Mouse (Mus musculus) midbrain, embryonic 13.5 days (tissue): Measurements from ENCODE around the gene Zswim8. TPM values are rescaled to one million over a fixed set of nuclear protein-coding genes. Genes with fewer than 3 reads are reported as not detected.
"Not testable (repeated sequence)": the region's sequence is repeated elsewhere in the genome, so short reads cannot be mapped to it uniquely, and the experiment has no call there.

Experiments used
- ATAC-seq: fragments of 200-750 bp; cut with Nextera tagmentation; 2 replicates; pipeline ENCODE4 v1.8.0; 2017; ENCODE audit warnings: mild to moderate bottlenecking, moderate TSS enrichment, moderate library complexity
- H3K27ac ChIP-seq: fragments of 300-500 bp; sonication (generic); 2 replicates; pipeline ENCODE4 v1.5.1; 2015; ENCODE audit warnings: inconsistent platforms, mild to moderate bottlenecking, moderate library complexity
- H3K27me3 ChIP-seq: fragments of 300-500 bp; sonication (generic); 2 replicates; pipeline ENCODE4 v1.6.1; 2015; ENCODE audit warnings: mild to moderate bottlenecking, inconsistent platforms
- H3K36me3 ChIP-seq: fragments of 300-500 bp; sonication (generic); 2 replicates; pipeline ENCODE4 v1.6.1; 2015; ENCODE audit warnings: mild to moderate bottlenecking, inconsistent platforms
- H3K4me1 ChIP-seq: fragments of 300-500 bp; sonication (generic); replicated peaks from 2 replicates; pipeline ENCODE4 v1.6.1; 2015; ENCODE audit warnings: inconsistent platforms
- H3K4me2 ChIP-seq: fragments of 300-500 bp; sonication (generic); replicated peaks from 2 replicates; pipeline ENCODE4 v1.6.1; 2015; ENCODE audit warnings: moderate library complexity, mild to moderate bottlenecking, inconsistent platforms
- H3K4me3 ChIP-seq: fragments of 300-500 bp; sonication (generic); replicated peaks from 2 replicates; pipeline ENCODE4 v1.5.1; 2015; ENCODE audit warnings: mild to moderate bottlenecking, inconsistent platforms
- H3K9ac ChIP-seq: fragments of 300-500 bp; sonication (generic); replicated peaks from 2 replicates; pipeline ENCODE4 v1.6.1; 2015; ENCODE audit warnings: mild to moderate bottlenecking, inconsistent platforms
- H3K9me3 ChIP-seq: fragments of 300-500 bp; sonication (generic); 2 replicates; pipeline ENCODE4 v1.6.1; 2016; ENCODE audit warnings: mild to moderate bottlenecking, inconsistent platforms
- WGBS: fragments of 180-500 bp; shearing (Covaris S2); methylation state at CpG from one replicate; pipeline ENCODE4 v1.1.7; 2015; 5-methylcytosine and 5-hydroxymethylcytosine counted together
- polyA plus RNA-seq: library from polyadenylated mRNA; unstranded; fragments of >200 nt; fragmentation: Nextera tagmentation; extraction: Ambion mirVana; gene quantifications from 2 replicates; pipeline ENCODE4 v1.2.1, GENCODE M21; 2015

Gene Zswim8
- polyA plus RNA-seq, 1 experiment from 2014 or later, result 57.7 TPM

DNA sequence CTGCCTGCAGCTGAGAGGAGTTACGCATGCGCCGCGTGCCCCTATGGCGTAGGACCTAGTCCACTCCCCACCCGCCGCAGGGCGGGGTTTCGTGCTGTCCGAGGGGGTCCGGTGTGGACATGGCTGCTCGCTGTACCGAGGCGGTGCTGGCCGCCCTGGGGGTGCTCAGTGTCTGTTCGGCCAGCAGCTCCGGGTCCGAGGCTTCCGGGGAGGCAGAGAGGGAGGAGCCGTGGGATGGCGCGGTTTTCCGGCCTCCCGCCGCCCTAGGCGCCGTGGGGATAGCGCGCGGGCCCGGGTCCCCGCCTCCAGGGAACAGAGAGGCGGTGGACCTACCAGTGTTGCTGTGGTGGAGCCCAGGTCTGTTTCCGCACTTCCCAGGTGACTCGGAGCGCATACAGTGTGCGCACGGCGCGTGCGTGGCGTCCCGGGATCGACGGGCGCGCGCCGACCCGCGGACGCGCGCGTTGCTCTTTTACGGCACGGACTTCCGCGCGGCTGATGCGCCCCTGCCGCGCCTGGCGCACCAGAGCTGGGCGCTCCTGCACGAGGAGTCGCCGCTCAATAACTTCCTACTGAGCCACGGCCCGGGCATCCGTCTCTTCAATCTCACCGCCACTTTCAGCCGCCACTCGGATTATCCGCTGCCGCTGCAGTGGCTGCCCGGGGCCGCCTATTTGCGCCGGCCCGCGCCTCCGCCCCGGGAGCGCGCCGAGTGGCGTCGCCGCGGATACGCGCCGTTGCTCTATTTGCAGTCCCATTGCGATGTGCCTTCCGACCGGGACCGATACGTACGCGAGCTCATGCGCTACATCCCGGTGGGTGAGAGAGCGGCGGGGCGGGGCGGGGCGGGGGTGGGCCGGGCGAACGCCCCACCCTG lies 12.2 kb upstream of the Zswim8 start, which contains the start of gene Fut11:
Fut11 (plus strand) TSS at position 85 of the 877 bp plus-strand sequence.
- H3K9ac ChIP-seq, result peak within 1 kb of the TSS; percentile 89
- peak within 1 kb of the TSS; percentile 88 for H3K4me2 ChIP-seq
- H3K27me3 ChIP-seq, result no peaks in the 10 kb centered on the region
- WGBS, result under 1% methylated on average over 106 of the region's 111 CpGs
- peak; percentile 95 for ATAC-seq
- peak within 1 kb of the TSS; percentile 83 for H3K4me3 ChIP-seq
- H3K27ac ChIP-seq, result peak within 1 kb of the TSS; percentile 98
- H3K4me1 ChIP-seq, result peaks cover 52% of the 10 kb centered on the region
- no peaks in the 10 kb centered on the region for H3K9me3 ChIP-seq
- peaks cover 51% of the 10 kb centered on the region for H3K36me3 ChIP-seq

DNA sequence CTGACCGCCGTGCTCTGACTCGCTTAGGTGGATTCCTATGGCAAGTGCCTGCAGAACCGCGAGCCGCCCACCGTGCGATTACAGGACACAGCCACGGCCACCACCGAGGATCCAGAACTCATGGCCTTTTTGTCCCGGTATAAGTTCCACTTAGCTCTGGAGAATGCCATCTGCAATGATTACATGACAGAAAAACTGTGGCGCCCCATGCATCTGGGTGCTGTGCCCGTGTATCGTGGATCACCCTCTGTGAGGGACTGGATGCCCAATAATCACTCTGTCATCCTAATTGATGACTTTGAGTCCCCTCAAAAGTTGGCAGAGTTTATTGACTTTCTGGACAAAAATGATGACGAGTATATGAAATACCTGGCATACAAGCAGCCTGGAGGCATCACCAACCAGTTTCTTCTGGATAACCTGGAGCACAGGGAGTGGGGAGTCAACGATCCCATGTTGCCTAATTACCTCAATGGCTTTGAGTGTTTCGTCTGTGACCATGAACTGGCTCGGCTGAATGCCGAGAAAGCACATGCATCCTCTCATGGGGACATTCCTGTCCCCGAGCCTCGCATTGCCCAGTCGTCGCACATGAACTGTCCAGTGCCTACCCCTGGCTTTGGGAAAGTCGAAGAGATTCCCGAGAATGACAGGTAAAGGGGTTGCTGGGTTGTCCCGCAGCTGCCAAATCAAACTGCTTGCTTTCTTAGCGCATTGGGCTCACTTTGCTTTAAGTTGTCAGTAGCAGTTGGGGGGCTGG lies 11.4 kb upstream of the Zswim8 start:
- Histone ChIP-seq H3K9me3 (no peaks in the 10 kb centered on the region), H3K27me3 (no peaks in the 10 kb centered on the region), H3K4me3 (peak overlapping the region; percentile 83), H3K9ac (peak overlapping the region; percentile 89), H3K27ac (peak overlapping the region; percentile 98), H3K4me1 (peaks cover 60% of the 10 kb centered on the region), H3K36me3 (peaks cover 45% of the 10 kb centered on the region), H3K4me2 (peak overlapping the region; percentile 88)
- no peak for ATAC-seq
- WGBS, result 13% methylated on average over 25 of the region's 27 CpGs

DNA sequence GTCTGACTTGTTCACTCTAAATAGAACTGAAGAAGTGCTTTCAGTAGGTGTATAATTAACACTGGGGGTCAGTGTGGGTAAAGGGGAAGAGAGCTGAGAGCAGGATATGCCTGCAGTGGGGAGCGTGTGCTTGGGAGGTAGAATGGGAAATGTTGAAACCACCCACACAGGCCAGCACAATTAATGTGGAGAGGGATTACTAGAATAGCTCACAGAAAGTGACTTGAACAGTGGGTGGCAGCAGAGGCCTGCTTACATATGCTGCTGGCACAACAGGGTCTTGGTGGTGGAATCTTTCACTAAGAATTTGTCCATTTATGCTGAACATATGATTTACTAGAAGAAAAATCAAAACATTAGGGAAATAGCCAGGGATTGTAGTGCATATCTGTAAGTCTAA lies 10.4 kb upstream of the Zswim8 start:
- Histone ChIP-seq H3K4me1 (peaks cover 70% of the 10 kb centered on the region), H3K4me2 (peak overlapping the region; percentile 88), H3K27me3 (no peaks in the 10 kb centered on the region), H3K9ac (peak overlapping the region; percentile 89), H3K27ac (no peak overlapping the region), H3K4me3 (peak overlapping the region; percentile 83), H3K36me3 (peaks cover 34% of the 10 kb centered on the region), H3K9me3 (no peaks in the 10 kb centered on the region)
- ATAC-seq, result no peak
- WGBS, result 15% methylated on average over 1 of the region's 1 CpGs

DNA sequence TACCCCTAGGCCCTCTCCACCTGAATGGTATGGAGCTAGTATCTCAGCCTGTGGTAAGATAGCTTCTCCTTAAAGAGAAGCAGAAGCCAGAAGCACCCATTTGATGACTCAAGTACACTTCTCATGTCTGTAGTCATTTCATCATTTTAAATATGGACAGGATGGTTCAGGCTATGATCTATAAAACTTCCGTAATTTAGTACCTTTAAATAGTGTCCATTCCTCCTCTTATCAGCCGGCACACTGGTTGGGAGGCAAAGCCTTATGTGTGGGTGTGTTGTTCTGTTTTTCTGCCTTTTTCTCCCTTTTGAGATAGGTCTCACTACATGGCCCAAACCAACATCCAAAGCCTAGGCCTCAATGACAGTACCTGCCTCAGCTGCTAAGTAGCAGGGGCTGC lies 8.8 kb upstream of the Zswim8 start:
- Histone ChIP-seq H3K4me2 (peak overlapping the region; percentile 88), H3K36me3 (peaks cover 19% of the 10 kb centered on the region), H3K4me3 (no peak overlapping the region; the same call in 1 of the 2 replicates), H3K9me3 (no peaks in the 10 kb centered on the region), H3K27me3 (no peaks in the 10 kb centered on the region), H3K4me1 (peaks cover 76% of the 10 kb centered on the region), H3K27ac (no peak overlapping the region), H3K9ac (peak overlapping the region; percentile 89)
- ATAC-seq, result no peak
- WGBS, result 94% methylated on average over 2 of the region's 2 CpGs

DNA sequence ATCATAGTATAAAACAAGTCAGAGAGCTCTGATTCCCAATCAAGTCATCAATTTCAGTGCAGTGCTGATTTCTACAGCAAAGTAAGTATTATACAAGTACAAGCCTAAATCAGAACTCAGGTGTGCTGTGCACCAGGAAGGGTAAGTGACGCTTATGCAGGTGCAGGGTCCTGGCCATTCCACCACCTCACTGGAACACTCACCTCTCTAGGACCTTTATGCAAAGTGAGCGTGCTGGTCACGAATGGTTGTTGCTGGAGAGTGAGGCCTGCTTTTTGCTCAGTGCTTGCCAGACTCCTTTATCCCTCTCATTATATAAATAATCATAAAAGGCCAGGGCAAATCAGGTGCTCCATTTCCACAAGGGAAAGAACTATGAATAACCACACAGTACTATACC lies 7.0 kb upstream of the Zswim8 start:
- peaks cover 73% of the 10 kb centered on the region for H3K4me1 ChIP-seq
- H3K4me2 ChIP-seq, result no peak overlapping the region
- no peaks in the 10 kb centered on the region for H3K27me3 ChIP-seq
- H3K27ac ChIP-seq, result no peak overlapping the region
- H3K9me3 ChIP-seq, result no peaks in the 10 kb centered on the region
- H3K4me3 ChIP-seq, result no peak overlapping the region
- H3K36me3 ChIP-seq, result peaks cover 20% of the 10 kb centered on the region
- H3K9ac ChIP-seq, result no peak overlapping the region
- ATAC-seq, result no peak
- WGBS, result 82% methylated on average over 3 of the region's 3 CpGs

DNA sequence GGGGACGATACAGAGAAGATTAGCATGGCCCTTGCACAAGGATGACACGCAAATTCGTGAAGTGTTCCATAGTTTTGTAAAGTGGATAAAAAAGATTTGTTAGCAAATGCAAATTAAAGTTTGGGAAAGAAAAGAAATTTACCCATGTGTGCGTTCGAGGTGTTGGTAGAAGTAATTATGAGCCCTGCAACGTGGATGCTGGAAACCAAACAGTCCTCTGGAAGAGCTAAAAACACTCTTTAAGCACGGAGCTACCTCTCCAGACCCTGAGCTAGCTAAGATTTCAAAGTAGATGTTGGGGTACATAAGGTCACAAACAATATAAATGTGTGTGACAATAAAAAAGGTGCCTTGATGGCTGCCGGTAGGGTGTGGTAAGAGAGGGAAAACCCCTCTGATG lies 5.8 kb upstream of the Zswim8 start:
- Histone ChIP-seq H3K27ac (no peak overlapping the region), H3K4me1 (peaks cover 65% of the 10 kb centered on the region), H3K9ac (peak overlapping the region; percentile 85; the same call in 1 of the 2 replicates), H3K9me3 (no peaks in the 10 kb centered on the region), H3K36me3 (peaks cover 21% of the 10 kb centered on the region), H3K4me2 (peak overlapping the region; percentile 57), H3K4me3 (peak overlapping the region; percentile 67), H3K27me3 (no peaks in the 10 kb centered on the region)
- WGBS, result 85% methylated on average over 8 of the region's 8 CpGs
- no peak for ATAC-seq

DNA sequence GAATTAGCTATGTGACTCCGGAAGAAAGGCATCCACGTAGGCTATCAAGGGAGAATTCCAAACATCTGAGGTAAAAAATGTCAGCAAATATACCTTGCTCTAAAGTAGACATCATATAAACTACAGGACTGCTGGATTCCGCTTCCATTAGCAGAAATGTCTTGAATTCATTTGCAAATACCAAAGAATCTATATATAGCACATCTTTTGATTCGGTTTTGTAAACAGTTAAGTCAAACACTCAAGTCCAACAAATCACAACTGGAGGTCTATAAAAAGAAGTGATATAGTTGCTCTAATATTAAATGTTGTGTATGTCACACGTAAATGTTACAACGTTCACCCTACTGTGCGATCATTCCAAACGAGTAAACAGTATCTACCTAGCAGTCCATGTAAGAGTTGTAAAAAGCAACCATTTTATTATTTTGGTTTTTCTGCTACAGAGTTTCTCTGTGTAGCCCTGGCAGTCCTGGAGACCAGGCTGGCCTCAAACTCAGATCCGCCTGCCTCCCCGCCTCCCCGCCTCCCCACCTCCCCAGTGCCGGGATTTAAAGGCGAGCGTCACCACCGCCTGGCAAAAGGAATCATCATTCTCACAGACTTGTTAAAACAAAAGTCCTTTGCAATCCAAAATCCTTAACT lies 5.1 kb upstream of the Zswim8 start:
- Histone ChIP-seq H3K36me3 (peaks cover 21% of the 10 kb centered on the region), H3K9ac (peak overlapping the region; percentile 85), H3K27ac (peak overlapping the region; percentile 91), H3K27me3 (no peaks in the 10 kb centered on the region), H3K9me3 (no peaks in the 10 kb centered on the region), H3K4me2 (peak overlapping the region; percentile 57), H3K4me3 (peak overlapping the region; percentile 67), H3K4me1 (peaks cover 62% of the 10 kb centered on the region)
- peak; percentile 32 for ATAC-seq
- WGBS, result 14% methylated on average over 15 of the region's 15 CpGs

DNA sequence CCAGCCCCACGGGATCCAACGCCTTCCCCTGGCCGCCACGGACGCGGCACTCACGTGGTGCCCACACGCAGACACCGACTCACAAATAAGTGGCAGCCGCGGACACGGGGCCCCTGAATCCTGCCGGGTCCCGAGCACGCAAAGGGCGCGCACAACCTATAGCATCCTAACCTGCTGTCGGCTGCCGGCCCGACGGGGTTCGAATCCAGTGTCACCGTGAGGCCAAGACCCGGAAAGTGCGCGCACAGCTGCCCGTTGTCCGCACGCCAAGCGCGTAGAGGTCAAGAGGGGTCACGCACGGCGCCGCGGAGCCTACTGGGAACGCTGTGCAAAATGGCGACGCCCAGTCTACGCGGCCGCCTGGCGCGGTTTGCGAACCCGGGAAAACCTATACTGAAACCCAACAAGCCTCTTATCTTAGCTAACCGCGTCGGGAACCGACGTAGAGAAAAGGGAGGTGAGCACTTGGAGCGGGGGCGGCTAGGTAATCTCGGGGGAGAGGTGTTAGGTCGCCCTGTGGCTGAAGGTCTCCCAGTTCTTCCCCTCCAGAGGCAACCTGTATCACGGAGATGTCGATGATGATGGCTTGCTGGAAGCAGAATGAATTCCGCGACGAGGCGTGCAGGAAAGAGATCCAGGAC lies 4.5 kb upstream of the Zswim8 start, which contains the start of gene Chchd1:
Chchd1 (plus strand) TSS at position 266 of the 641 bp plus-strand sequence.
- no peaks in the 10 kb centered on the region for H3K27me3 ChIP-seq
- under 1% methylated on average over 61 of the region's 61 CpGs for WGBS
- peak within 1 kb of the TSS; percentile 57 for H3K4me2 ChIP-seq
- peaks cover 55% of the 10 kb centered on the region for H3K4me1 ChIP-seq
- peak; percentile 69 for ATAC-seq
- no peaks in the 10 kb centered on the region for H3K9me3 ChIP-seq
- H3K4me3 ChIP-seq, result peak within 1 kb of the TSS; percentile 67
- H3K36me3 ChIP-seq, result peaks cover 21% of the 10 kb centered on the region
- peak within 1 kb of the TSS; percentile 91 for H3K27ac ChIP-seq
- H3K9ac ChIP-seq, result peak within 1 kb of the TSS; percentile 85

DNA sequence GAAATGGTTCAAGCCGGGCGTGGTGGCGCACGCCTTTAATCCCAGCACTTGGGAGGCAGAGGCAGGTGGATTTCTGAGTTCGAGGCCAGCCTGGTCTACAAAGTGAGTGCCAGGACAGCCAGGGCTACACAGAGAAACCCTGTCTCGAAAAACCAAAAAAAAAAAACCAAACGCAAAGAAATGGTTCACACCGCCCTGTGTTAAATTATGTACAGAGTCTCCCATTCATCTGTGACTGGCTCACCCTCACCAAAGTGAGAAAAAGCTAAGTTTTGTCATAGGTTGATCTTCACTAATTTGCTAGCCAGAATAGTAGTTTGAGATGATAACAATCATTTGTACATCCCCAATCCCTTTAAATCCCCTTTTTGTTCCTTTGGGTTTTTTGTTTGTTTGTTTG lies 3.9 kb upstream of the Zswim8 start:
- Histone ChIP-seq H3K4me2 (peak overlapping the region; percentile 57), H3K27ac (peak overlapping the region; percentile 91), H3K9ac (peak overlapping the region; percentile 85), H3K36me3 (peaks cover 15% of the 10 kb centered on the region), H3K4me1 (peaks cover 53% of the 10 kb centered on the region), H3K4me3 (peak overlapping the region; percentile 67)
- WGBS, result 11% methylated on average over 8 of the region's 8 CpGs
- not testable (repeated sequence) for ATAC-seq, H3K27me3 ChIP-seq, H3K9me3 ChIP-seq

DNA sequence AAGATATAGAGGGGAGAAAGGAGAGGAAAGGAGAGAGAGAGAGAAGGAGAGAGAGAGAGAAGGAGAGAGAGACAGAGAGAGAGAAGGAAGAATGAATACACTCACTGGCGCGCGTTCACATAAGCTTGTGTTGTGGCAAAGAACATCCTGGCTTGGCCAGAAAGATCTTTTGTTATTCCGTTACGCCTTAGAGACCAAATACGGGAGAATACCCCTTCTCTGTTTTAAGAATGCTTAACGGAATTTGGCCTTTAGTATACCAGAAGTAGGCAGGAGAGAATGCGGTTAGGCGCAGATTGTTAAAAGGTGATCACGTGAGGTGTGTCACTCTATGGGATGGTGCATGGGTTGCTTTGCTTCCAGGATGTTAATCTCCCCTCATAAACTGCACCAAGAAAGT lies 887 bp downstream of the Zswim8 start:
- no peak for ATAC-seq
- H3K9me3 ChIP-seq, result no peaks in the 10 kb centered on the region
- WGBS, result 7% methylated on average over 10 of the region's 10 CpGs
- H3K4me3 ChIP-seq, result peak overlapping the region; percentile 98
- peak overlapping the region; percentile 99 for H3K9ac ChIP-seq
- H3K27ac ChIP-seq, result 0 out of 2 replicates have a peak overlapping the region, but pooled peaks have one; percentile 87
- H3K27me3 ChIP-seq, result no peaks in the 10 kb centered on the region
- peak overlapping the region; percentile 77 for H3K4me2 ChIP-seq
- peaks cover 45% of the 10 kb centered on the region for H3K36me3 ChIP-seq
- peaks cover 29% of the 10 kb centered on the region for H3K4me1 ChIP-seq

DNA sequence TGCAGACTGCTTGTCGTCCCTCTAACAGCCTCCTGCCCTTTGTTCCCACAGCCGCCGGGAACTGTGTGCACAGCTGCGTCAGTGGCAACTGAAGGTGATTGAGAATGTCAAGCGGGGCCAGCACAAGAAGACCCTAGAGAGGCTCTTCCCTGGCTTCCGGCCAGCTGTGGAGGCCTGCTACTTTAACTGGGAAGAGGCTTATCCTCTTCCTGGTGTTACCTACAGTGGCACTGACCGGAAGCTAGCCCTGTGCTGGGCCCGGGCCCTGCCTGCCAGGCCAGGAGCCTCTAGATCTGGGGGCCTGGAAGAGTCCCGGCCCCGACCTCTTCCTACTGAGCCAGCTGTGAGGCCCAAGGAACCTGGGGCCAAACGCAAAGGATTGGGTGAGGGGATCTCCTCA lies 6.5 kb downstream of the Zswim8 start:
- no peak overlapping the region for H3K9ac ChIP-seq
- 82% methylated on average over 11 of the region's 11 CpGs for WGBS
- peaks cover 10% of the 10 kb centered on the region for H3K4me1 ChIP-seq
- no peak overlapping the region for H3K4me3 ChIP-seq
- H3K9me3 ChIP-seq, result no peaks in the 10 kb centered on the region
- H3K4me2 ChIP-seq, result no peak overlapping the region
- no peak for ATAC-seq
- H3K27ac ChIP-seq, result no peak overlapping the region
- H3K27me3 ChIP-seq, result no peaks in the 10 kb centered on the region
- peaks cover 90% of the 10 kb centered on the region for H3K36me3 ChIP-seq
